Mouse (Mus musculus) kidney, embryonic 15.5 days (tissue): ENCODE results near the gene Prkar2b. TPM values are rescaled to one million over a fixed set of nuclear protein-coding genes. Genes with fewer than 3 reads are reported as not detected.
A peak's percentile ranks its signal among the peaks of the same experiment; 100 is the strongest.

Experiments used
- ATAC-seq: fragments of 200-750 bp; cut with Nextera tagmentation; replicated peaks from 2 replicates; pipeline ENCODE4 v1.8.0; 2017; ENCODE audit warnings: moderate TSS enrichment; ENCODE audit not compliant: low FRiP score
- H3K27ac ChIP-seq: fragments of 300-500 bp; sonication (generic); 2 replicates; pipeline ENCODE4 v1.5.1; 2015; ENCODE audit warnings: mild to moderate bottlenecking, inconsistent platforms
- H3K27me3 ChIP-seq: fragments of 300-500 bp; sonication (generic); 2 replicates; pipeline ENCODE4 v1.6.1; 2015; ENCODE audit warnings: inconsistent platforms
- H3K36me3 ChIP-seq: fragments of 300-500 bp; sonication (generic); 2 replicates; pipeline ENCODE4 v1.6.1; 2015; ENCODE audit warnings: inconsistent platforms
- H3K4me1 ChIP-seq: fragments of 300-500 bp; sonication (generic); 2 replicates; pipeline ENCODE4 v1.6.1; 2015; ENCODE audit warnings: inconsistent platforms
- H3K4me2 ChIP-seq: fragments of 300-500 bp; sonication (generic); 2 replicates; pipeline ENCODE4 v1.6.1; 2015; ENCODE audit warnings: moderate library complexity, mild to moderate bottlenecking, inconsistent platforms
- H3K4me3 ChIP-seq: fragments of 300-500 bp; sonication (generic); replicated peaks from 2 replicates; pipeline ENCODE4 v1.5.1; 2015; ENCODE audit warnings: mild to moderate bottlenecking, inconsistent platforms
- H3K9ac ChIP-seq: fragments of 300-500 bp; sonication (generic); 2 replicates; pipeline ENCODE4 v1.6.1; 2015; ENCODE audit warnings: mild to moderate bottlenecking, inconsistent platforms
- H3K9me3 ChIP-seq: fragments of 300-500 bp; sonication (generic); replicated peaks from 2 replicates; pipeline ENCODE4 v1.6.1; 2016; ENCODE audit warnings: inconsistent platforms
- WGBS: fragments of 180-500 bp; shearing (Covaris S2); methylation state at CpG from one replicate; pipeline ENCODE4 v1.1.7; 2015; ENCODE audit warnings: mixed read lengths; 5-methylcytosine and 5-hydroxymethylcytosine counted together
- polyA plus RNA-seq: library from polyadenylated mRNA; unstranded; fragments of >200 nt; fragmentation: Nextera tagmentation; extraction: Ambion mirVana; gene quantifications from 2 replicates; pipeline ENCODE4 v1.2.1, GENCODE M21; 2015

The Prkar2b gene
- polyA plus RNA-seq, 1 experiment from 2014 or later, result 22.7 TPM

DNA sequence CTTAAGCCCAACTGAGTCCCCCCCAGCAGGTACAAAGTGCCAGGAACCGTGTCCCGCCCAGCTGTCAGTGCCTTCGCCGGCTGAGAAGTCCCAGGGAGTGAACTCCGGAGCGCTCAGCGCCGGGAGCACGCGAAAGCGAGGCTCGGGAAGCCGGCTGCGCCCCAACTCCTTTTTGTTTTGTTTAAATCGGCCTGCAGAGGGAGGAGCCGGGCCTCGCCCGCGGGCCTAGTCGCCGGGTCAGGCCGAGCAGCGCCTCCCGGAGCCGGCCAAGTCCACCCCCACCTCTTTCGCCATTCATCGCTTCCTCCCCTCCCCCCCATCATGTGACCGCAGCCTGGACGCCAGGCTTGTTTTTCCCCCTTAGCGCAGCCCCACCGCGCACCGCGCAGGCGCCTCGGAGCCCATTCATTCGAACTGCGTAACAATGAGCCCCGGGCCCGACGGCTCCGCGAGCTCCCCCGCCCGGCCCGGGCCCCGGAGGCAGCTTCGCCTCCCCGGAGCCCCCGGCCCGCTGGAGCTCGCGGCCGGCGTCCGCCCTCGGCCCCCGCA is 111.8 kb downstream of the Prkar2b start:
- no peaks in the 10 kb centered on the region for H3K27me3 ChIP-seq
- under 1% methylated on average over 58 of the region's 58 CpGs for WGBS
- H3K4me1 ChIP-seq, result peaks cover 4% of the 10 kb centered on the region
- H3K4me2 ChIP-seq, result peak overlapping the region; percentile 54
- peak; percentile 85 for ATAC-seq
- H3K36me3 ChIP-seq, result no peaks in the 10 kb centered on the region
- H3K9me3 ChIP-seq, result no peaks in the 10 kb centered on the region
- peak overlapping the region; percentile 89 for H3K4me3 ChIP-seq
- peak overlapping the region; percentile 100 for H3K27ac ChIP-seq
- peak overlapping the region; percentile 92 for H3K9ac ChIP-seq

GRCm38 (mm10) chr12:31948101-31949000 is 112.7 kb downstream of the Prkar2b start:
- 24% methylated on average over 7 of the region's 7 CpGs for WGBS
- peaks cover 6% of the 10 kb centered on the region for H3K36me3 ChIP-seq
- peak overlapping the region; percentile 92; the same call in 1 of the 2 replicates for H3K9ac ChIP-seq
- H3K4me3 ChIP-seq, result peak overlapping the region; percentile 89
- peaks cover 4% of the 10 kb centered on the region for H3K4me1 ChIP-seq
- no peaks in the 10 kb centered on the region for H3K9me3 ChIP-seq
- peak overlapping the region; percentile 54 for H3K4me2 ChIP-seq
- peak overlapping the region; percentile 100 for H3K27ac ChIP-seq
- H3K27me3 ChIP-seq, result no peaks in the 10 kb centered on the region
- ATAC-seq, result no peak

DNA sequence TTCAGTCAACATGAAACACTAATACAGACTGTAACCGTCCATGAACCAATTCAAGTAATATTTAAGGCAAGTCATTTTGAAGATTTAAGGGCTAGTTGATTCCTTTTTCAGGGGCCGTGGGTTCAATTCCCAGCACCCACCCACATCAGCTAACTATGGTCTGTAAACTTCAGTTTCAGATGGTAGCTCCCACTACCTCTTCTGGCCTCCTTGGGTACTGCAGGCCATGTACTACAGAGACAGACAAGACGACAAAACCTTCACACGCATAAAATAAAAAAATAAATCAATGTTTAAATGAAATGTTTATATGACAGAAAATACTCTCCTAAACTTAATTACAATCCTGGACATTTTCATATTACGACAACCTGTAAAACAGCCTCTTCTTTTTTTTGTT is 113.6 kb downstream of the Prkar2b start:
- WGBS, result 91% methylated on average over 5 of the region's 5 CpGs

DNA sequence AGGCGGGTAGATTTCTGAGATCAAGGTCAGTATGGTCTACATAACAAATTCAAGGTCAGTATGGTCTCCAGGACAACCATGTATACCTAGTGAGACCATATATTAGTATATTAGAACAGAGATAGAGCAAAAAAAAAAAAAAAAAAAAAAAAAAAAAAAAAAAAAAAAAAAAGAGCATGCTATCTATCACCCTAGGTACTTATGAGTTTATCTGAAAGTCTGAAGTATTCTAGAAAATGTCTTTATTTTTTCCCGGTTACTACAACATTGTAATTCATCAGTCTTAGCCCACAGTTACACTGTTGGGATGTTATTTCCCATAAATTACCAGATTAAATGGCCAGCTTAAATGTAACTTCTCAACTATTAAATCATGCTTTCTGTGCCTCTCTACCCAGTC is 116.7 kb downstream of the Prkar2b start:
- no peak overlapping the region for H3K4me2 ChIP-seq
- no peak for ATAC-seq
- no peak overlapping the region for H3K9ac ChIP-seq
- H3K27me3 ChIP-seq, result no peaks in the 10 kb centered on the region
- H3K9me3 ChIP-seq, result no peaks in the 10 kb centered on the region
- 77% methylated on average over 2 of the region's 2 CpGs for WGBS
- H3K27ac ChIP-seq, result no peak overlapping the region
- H3K36me3 ChIP-seq, result peaks cover 36% of the 10 kb centered on the region
- no peaks in the 10 kb centered on the region for H3K4me1 ChIP-seq
- no peak overlapping the region for H3K4me3 ChIP-seq

More for the DNA sequence above, 113.6 kb downstream of the Prkar2b start:
- H3K27me3 ChIP-seq, result no peaks in the 10 kb centered on the region
- no peak overlapping the region for H3K9ac ChIP-seq
- H3K4me2 ChIP-seq, result no peak overlapping the region
- H3K27ac ChIP-seq, result no peak overlapping the region
- H3K4me3 ChIP-seq, result no peak overlapping the region
- H3K4me1 ChIP-seq, result peaks cover 4% of the 10 kb centered on the region
- peaks cover 15% of the 10 kb centered on the region for H3K36me3 ChIP-seq
- H3K9me3 ChIP-seq, result no peaks in the 10 kb centered on the region
- ATAC-seq, result no peak

DNA sequence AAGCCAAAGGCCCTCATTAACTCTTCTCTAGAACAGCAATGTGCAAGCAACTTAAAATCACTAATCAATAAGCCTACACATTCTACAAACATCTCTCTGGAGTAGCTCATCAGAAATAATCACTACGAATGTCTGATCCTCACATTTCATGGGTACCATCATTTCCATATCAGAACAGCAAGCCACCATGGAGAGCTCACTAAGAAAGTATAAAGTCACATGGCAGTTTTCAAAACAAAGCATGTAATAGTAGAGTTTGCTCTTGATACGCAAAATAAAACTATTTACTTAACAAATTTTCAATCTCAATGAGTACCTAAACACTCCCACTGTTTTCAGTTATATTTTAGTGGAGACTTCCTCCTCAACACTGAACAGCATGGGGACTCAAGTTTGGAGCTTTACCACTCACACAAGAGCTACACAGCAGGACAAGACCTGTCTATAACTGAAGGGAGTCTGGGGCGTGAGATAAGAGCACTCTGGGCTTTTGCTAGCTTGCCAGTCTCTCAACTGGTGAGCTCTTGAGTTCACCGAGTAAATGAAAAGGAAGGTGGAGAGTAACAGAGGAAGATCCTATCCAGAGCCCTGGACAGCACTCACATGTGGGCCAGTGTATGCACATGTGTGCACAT is 118.0 kb downstream of the Prkar2b start:
- 93% methylated on average over 4 of the region's 4 CpGs for WGBS
- no peak overlapping the region for H3K4me3 ChIP-seq
- no peaks in the 10 kb centered on the region for H3K9me3 ChIP-seq
- H3K9ac ChIP-seq, result no peak overlapping the region
- H3K4me1 ChIP-seq, result no peaks in the 10 kb centered on the region
- no peak overlapping the region for H3K27ac ChIP-seq
- H3K36me3 ChIP-seq, result peaks cover 48% of the 10 kb centered on the region
- ATAC-seq, result no peak
- H3K27me3 ChIP-seq, result no peaks in the 10 kb centered on the region
- no peak overlapping the region for H3K4me2 ChIP-seq

DNA sequence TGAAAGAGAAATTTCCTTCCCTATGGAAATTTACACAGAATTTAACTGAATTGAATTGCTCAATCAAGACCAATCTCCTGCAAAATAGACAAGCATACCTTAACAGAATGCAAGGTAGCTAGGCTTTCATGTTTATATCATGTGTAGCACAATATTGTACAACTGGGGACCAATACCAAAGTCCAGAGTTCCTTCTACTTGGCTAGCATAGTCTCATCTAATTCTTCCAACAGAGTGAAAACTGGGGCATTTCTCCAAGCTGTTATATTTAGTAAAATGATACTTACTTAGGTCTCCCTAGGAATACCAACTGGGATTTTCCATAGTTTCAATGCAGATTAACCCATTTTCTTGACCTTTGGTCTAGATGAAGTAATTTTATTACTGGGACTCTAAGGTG is 122.1 kb downstream of the Prkar2b start:
- Histone ChIP-seq H3K4me3 (no peak overlapping the region), H3K9me3 (no peaks in the 10 kb centered on the region), H3K9ac (no peak overlapping the region), H3K27me3 (no peaks in the 10 kb centered on the region), H3K36me3 (peaks cover 85% of the 10 kb centered on the region), H3K27ac (no peak overlapping the region), H3K4me2 (no peak overlapping the region), H3K4me1 (no peaks in the 10 kb centered on the region)
- ATAC-seq, result no peak

DNA sequence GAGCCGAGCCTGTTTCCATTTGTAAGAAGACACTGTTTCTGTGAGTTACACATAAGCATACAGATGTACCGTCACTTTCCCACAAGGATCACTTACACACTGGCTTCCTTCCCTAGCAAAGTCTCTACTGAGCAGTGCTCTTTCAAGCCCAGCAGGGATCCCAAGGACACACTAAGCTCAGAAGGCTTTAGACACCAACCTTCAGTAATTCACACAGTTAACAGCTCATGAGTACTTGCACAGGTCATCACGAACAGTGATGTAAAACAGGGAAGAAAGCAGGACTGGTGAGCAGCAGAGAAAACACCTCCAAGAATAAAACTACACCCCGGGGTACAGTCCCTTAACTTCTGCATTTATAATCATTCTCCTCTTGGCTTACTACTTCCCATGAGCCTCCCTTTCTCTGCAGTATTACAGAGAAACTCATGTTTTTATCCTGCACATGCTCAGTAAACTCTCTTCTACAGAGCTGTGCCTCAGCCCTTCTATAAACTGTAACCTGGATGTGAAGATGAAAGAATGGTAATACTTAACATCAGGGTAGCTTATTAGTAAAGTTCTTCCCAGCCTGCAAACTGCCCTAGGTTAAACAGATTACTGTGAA is 122.6 kb downstream of the Prkar2b start:
- Histone ChIP-seq H3K4me1 (no peaks in the 10 kb centered on the region), H3K36me3 (peaks cover 83% of the 10 kb centered on the region), H3K4me3 (no peak overlapping the region), H3K9ac (no peak overlapping the region), H3K27me3 (no peaks in the 10 kb centered on the region), H3K4me2 (no peak overlapping the region), H3K9me3 (no peaks in the 10 kb centered on the region), H3K27ac (no peak overlapping the region)
- no peak for ATAC-seq
- 91% methylated on average over 4 of the region's 4 CpGs for WGBS

DNA sequence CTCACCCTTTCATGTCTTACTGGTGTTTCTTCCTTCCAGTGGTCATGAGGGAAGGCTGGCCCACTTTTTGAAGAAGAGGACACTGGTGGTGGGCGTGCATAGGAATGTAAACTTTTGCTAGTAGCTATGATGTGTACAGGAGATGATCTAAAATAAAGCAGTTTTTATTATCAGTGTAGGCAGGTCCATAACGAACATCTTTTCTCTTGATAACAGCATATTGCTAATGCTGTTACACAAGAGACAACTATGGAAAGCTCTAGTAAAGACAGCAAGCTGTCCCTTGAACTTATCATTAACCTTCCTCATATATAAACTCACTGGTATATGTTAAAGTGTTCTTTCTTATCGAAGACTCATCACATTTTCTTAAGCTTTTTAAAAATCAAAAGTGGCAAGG is 123.5 kb downstream of the Prkar2b start:
- no peak overlapping the region for H3K27ac ChIP-seq
- no peaks in the 10 kb centered on the region for H3K27me3 ChIP-seq
- no peaks in the 10 kb centered on the region for H3K4me1 ChIP-seq
- ATAC-seq, result no peak
- no peak overlapping the region for H3K4me2 ChIP-seq
- 94% methylated on average over 3 of the region's 3 CpGs for WGBS
- peaks cover 82% of the 10 kb centered on the region for H3K36me3 ChIP-seq
- H3K9me3 ChIP-seq, result no peaks in the 10 kb centered on the region
- H3K4me3 ChIP-seq, result no peak overlapping the region
- no peak overlapping the region for H3K9ac ChIP-seq

GRCm38 (mm10) chr12:31936657-31937300 is 124.3 kb downstream of the Prkar2b start:
- Histone ChIP-seq H3K4me1 (no peaks in the 10 kb centered on the region), H3K9ac (no peak overlapping the region), H3K36me3 (peaks cover 86% of the 10 kb centered on the region), H3K9me3 (no peaks in the 10 kb centered on the region), H3K27me3 (no peaks in the 10 kb centered on the region), H3K4me2 (no peak overlapping the region), H3K27ac (no peak overlapping the region), H3K4me3 (no peak overlapping the region)
- ATAC-seq, result no peak
- 40% methylated on average over 6 of the region's 6 CpGs for WGBS

- no peak overlapping the region for H3K9ac ChIP-seq
- H3K27ac ChIP-seq, result no peak overlapping the region
- no peak overlapping the region for H3K4me2 ChIP-seq
- no peak overlapping the region for H3K4me3 ChIP-seq
- H3K4me1 ChIP-seq, result no peaks in the 10 kb centered on the region
- no peaks in the 10 kb centered on the region for H3K9me3 ChIP-seq
- H3K27me3 ChIP-seq, result no peaks in the 10 kb centered on the region
- no peak for ATAC-seq
- 96% methylated on average over 3 of the region's 3 CpGs for WGBS
- peaks cover 87% of the 10 kb centered on the region for H3K36me3 ChIP-seq
Observed at GRCm38 (mm10) chr12:31931818-31932217, 129.3 kb downstream of the Prkar2b start.

DNA sequence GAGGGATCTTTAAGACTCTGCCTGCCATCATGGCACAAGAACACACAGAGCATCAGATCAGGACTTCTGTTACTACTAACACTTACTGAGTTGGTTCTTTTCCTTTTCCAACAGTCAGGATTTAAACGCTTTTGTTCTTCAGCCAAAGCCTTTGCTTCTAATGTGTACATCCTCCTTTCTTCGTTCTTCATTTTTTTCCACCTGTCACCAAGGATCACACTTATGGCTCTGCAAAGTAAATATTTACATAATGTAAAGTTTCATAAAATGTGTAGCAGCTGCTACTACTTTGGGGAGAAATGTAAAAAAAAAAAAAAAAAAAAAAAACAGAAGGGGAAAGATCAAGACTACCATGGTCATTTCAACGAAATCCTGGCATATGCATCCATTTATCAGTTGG is 132.6 kb downstream of the Prkar2b start:
- Histone ChIP-seq H3K36me3 (peaks cover 85% of the 10 kb centered on the region), H3K4me3 (no peak overlapping the region), H3K4me2 (no peak overlapping the region), H3K27me3 (no peaks in the 10 kb centered on the region), H3K4me1 (no peaks in the 10 kb centered on the region), H3K27ac (no peak overlapping the region), H3K9ac (no peak overlapping the region), H3K9me3 (no peaks in the 10 kb centered on the region)
- ATAC-seq, result no peak
- 73% methylated on average over 3 of the region's 3 CpGs for whole genome bisulfite sequencing
